Mouse (Mus musculus) spleen, adult 10 weeks (tissue): ENCODE results near the gene Il5ra. TPM values are rescaled to one million over a fixed set of nuclear protein-coding genes. Genes with fewer than 3 reads are reported as not detected.

Source experiments
- polyA plus RNA-seq: library from polyadenylated mRNA; stranded (reverse); fragments of 350-450 nt; fragmentation: Illumina TruSeq; extraction: RNeasy Lipid Tissue Mini Kit (QIAGEN cat#74804); gene quantifications from one replicate; pipeline ENCODE4 v1.2.3, GENCODE M21; 2015; ENCODE audit warnings: low replicate concordance; ENCODE audit not compliant: insufficient read depth

Il5ra gene
- polyA plus RNA-seq = 26.4 TPM

GRCm38 (mm10) chr6:106748887-106749388 lies at the start of gene Il5ra:
TSS of gene Il5ra (minus strand) at chr6:106749037.

GRCm38 (mm10) chr6:106768640-106769289 lies 19.9 kb upstream of the Il5ra start, which contains the start of gene Trnt1:
TSS of gene Trnt1 (plus strand) at chr6:106769120.

Other genes with a start within 250 kb of the Il5ra start
- 81.2 TPM for gene Trnt1, start 20.1 kb upstream of the Il5ra start, polyA plus RNA-seq
- gene Crbn, start 51.0 kb upstream of the Il5ra start, polyA plus RNA-seq = 87.7 TPM